Mouse (Mus musculus) heart, embryonic 10.5 days (tissue): ENCODE data around the gene Nppb. TPM values are rescaled to one million over a fixed set of nuclear protein-coding genes. Genes with fewer than 3 reads are reported as not detected.

Source experiments
- DNase-seq: peaks from one replicate; pipeline ENCODE4 v3.0.0-alpha.2; 2017; ENCODE audit warnings: low spot score
- H3K27ac ChIP-seq: fragments of 300-500 bp; sonication (generic); 2 replicates; pipeline ENCODE4 v1.5.1; 2016; ENCODE audit warnings: mild to moderate bottlenecking
- H3K27me3 ChIP-seq: fragments of 300-500 bp; sonication (generic); 2 replicates; pipeline ENCODE4 v1.6.1; 2016; ENCODE audit warnings: mild to moderate bottlenecking; ENCODE audit not compliant: poor library complexity, insufficient read depth, severe bottlenecking
- H3K36me3 ChIP-seq: fragments of 300-500 bp; sonication (generic); 2 replicates; pipeline ENCODE4 v1.6.1; 2016; ENCODE audit warnings: mild to moderate bottlenecking, moderate library complexity
- H3K4me1 ChIP-seq: fragments of 300-500 bp; sonication (generic); 2 replicates; pipeline ENCODE4 v1.6.1; 2016; ENCODE audit warnings: mild to moderate bottlenecking
- H3K4me3 ChIP-seq: fragments of 300-500 bp; sonication (generic); 2 replicates; pipeline ENCODE4 v1.5.1; 2016; ENCODE audit warnings: mild to moderate bottlenecking, moderate library complexity
- H3K9me3 ChIP-seq: fragments of 300-500 bp; sonication (generic); 2 replicates; pipeline ENCODE4 v1.6.1; 2016; ENCODE audit warnings: mild to moderate bottlenecking, moderate library complexity
- WGBS: fragments of 180-500 bp; shearing (Covaris S2); methylation state at CpG from one replicate; pipeline ENCODE4 v1.1.7; 2016; 5-methylcytosine and 5-hydroxymethylcytosine counted together
- polyA plus RNA-seq: library from polyadenylated mRNA; unstranded; fragments of >200 nt; fragmentation: Nextera tagmentation; extraction: Ambion mirVana; gene quantifications from 2 replicates; pipeline ENCODE4 v1.2.1, GENCODE M21; 2016

Nppb gene
- polyA plus RNA-seq, 1 experiment from 2014 or later = 124 TPM

- peaks cover 67% of the 10 kb centered on the region for H3K36me3 ChIP-seq
- no peaks in the 10 kb centered on the region for H3K27me3 ChIP-seq
- no peak overlapping the region for H3K27ac ChIP-seq
- 95% methylated on average over 7 of the region's 7 CpGs for WGBS
- H3K4me1 ChIP-seq = no peaks in the 10 kb centered on the region
- H3K9me3 ChIP-seq = no peaks in the 10 kb centered on the region
- no peak overlapping the region for H3K4me3 ChIP-seq
- DNase-seq = no peak
Observed at GRCm38 (mm10) chr4:148029297-148029696, 43.7 kb downstream of the Nppb start.

DNA sequence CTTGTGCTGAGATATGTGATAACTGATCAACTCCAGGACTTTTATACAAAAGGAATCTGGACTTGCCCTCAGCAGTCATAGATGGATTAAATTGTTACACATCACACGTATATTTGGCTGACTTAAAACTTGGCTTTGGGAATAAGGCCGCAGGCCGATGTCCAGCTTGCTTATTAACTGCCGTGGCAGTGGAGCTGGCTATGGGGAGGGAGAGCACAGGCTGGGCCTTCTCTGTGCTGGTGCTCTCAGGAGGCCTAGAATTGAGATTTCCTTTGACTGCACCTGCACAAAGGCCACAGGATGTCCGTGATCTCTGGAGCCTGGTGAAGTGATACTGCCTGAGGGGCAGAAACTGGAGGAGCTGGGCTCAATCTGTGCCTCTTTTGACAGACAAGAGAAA is 44.9 kb downstream of the Nppb start:
- Histone ChIP-seq H3K9me3 (no peaks in the 10 kb centered on the region), H3K4me1 (no peaks in the 10 kb centered on the region), H3K27ac (no peak overlapping the region), H3K27me3 (no peaks in the 10 kb centered on the region), H3K36me3 (peaks cover 64% of the 10 kb centered on the region), H3K4me3 (no peak overlapping the region)
- no peak for DNase-seq
- 87% methylated on average over 5 of the region's 5 CpGs for WGBS

GRCm38 (mm10) chr4:148033858-148034410 is 48.3 kb downstream of the Nppb start:
- no peak for DNase-seq
- no peak overlapping the region for H3K27ac ChIP-seq
- H3K36me3 ChIP-seq = peaks cover 44% of the 10 kb centered on the region
- 79% methylated on average over 7 of the region's 7 CpGs for WGBS
- no peaks in the 10 kb centered on the region for H3K9me3 ChIP-seq
- peaks cover 10% of the 10 kb centered on the region for H3K4me1 ChIP-seq
- no peaks in the 10 kb centered on the region for H3K27me3 ChIP-seq
- no peak overlapping the region for H3K4me3 ChIP-seq

DNA sequence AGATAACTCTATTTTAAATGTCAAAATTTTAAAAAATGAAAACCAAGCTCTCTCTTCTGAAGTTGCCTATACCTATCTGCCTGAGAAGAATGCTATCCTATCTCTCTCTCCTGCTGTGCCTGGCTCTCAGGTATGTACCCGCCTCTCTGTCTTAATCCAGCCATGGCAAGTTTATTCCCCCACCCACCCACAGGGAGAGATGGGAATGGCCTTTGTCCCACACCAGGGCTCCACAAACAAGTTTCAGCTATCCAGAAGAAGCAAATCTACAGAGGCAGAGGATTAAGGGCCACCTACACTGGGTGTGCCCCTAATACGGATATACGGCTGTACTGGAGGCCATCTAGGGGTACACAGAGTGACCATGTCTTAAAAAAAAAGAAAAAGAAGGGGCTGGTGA is 49.9 kb downstream of the Nppb start:
- H3K36me3 ChIP-seq = peaks cover 37% of the 10 kb centered on the region
- H3K27me3 ChIP-seq = no peaks in the 10 kb centered on the region
- no peak overlapping the region for H3K27ac ChIP-seq
- H3K4me3 ChIP-seq = no peak overlapping the region
- H3K9me3 ChIP-seq = no peaks in the 10 kb centered on the region
- H3K4me1 ChIP-seq = peaks cover 25% of the 10 kb centered on the region
- DNase-seq = no peak
- 74% methylated on average over 3 of the region's 3 CpGs for WGBS

Other genes starting within 250 kb of the Nppb start
- 8.6 and 10.1 TPM in 2 replicates for gene Zfp984, start 176.0 kb upstream of the Nppb start, polyA plus RNA-seq
- gene Zfp933, start 137.4 kb upstream of the Nppb start, polyA plus RNA-seq = 4.7 and 5.4 TPM in 2 replicates
- gene Miip, start 117.0 kb upstream of the Nppb start, polyA plus RNA-seq = 36.1 and 49.7 TPM in 2 replicates
- gene Fv1, start 116.8 kb upstream of the Nppb start, polyA plus RNA-seq = 8.7 and 8.8 TPM in 2 replicates
- 65.7 and 126 TPM in 2 replicates for gene Mfn2, start 81.1 kb upstream of the Nppb start, polyA plus RNA-seq
- gene Plod1, start 49.0 kb upstream of the Nppb start, polyA plus RNA-seq = 40.8 and 44.9 TPM in 2 replicates
- gene 2510039O18Rik, start 44.9 kb upstream of the Nppb start, polyA plus RNA-seq = 13.6 and 18.5 TPM in 2 replicates
- 2,404 and 4,482 TPM in 2 replicates for gene Nppa, start 14.9 kb downstream of the Nppb start, polyA plus RNA-seq
- gene Clcn6, start 53.0 kb downstream of the Nppb start, polyA plus RNA-seq = 8.0 and 8.4 TPM in 2 replicates
- gene Mthfr, start 53.3 kb downstream of the Nppb start, polyA plus RNA-seq = 13.5 and 15.6 TPM in 2 replicates
- gene Agtrap, start 102.2 kb downstream of the Nppb start, polyA plus RNA-seq = 20.8 and 25.5 TPM in 2 replicates
- gene Mad2l2, start 144.6 kb downstream of the Nppb start, polyA plus RNA-seq = 43.3 and 51.9 TPM in 2 replicates
- gene Draxin, start 144.9 kb downstream of the Nppb start, polyA plus RNA-seq = 0.12 and 0.48 TPM in 2 replicates
- gene Fbxo6, start 166.4 kb downstream of the Nppb start, polyA plus RNA-seq = 19.5 and 21.1 TPM in 2 replicates
- gene Fbxo44, start 174.7 kb downstream of the Nppb start, polyA plus RNA-seq = 13.0 and 23.1 TPM in 2 replicates
- 0.67 and 0.97 TPM in 2 replicates for gene Fbxo2, start 174.8 kb downstream of the Nppb start, polyA plus RNA-seq